Mouse (Mus musculus) Patski (cell line): ENCODE data around the gene Krtap8-1. TPM values are rescaled to one million over a fixed set of nuclear protein-coding genes. Genes with fewer than 3 reads are reported as not detected.

Experiments used
- ATAC-seq: fragments of 100-300 bp; one replicate; pipeline ENCODE4 v1.8.0; 2021
- CTCF ChIA-PET: fragments of 350-600 bp; sonication (Branson Sonifier 250); formaldehyde crosslinking; loops from one replicate; lab custom pipeline; 2022; ENCODE audit warnings: inconsistent platforms; lab: Charles Lee
- POLR2A ChIA-PET: fragments of 350-600 bp; sonication (Branson Sonifier 250); formaldehyde crosslinking; loops from one replicate; lab custom pipeline; 2022; ENCODE audit warnings: antibody characterized with exemption, inconsistent platforms; lab: Charles Lee
- DNase-seq: peaks from one replicate; pipeline ENCODE4 v3.0.0-alpha.2; 2011; ENCODE audit warnings: low read depth, low spot score
- H3K27me3 ChIP-seq: fragments of 371-371 bp; one replicate; pipeline ENCODE4 v1.5.1; 2021
- CTCF ChIP-seq: fragments of 100-300 bp; IDR thresholded peaks from one replicate; pipeline ENCODE4 v1.5.1; 2021
- in situ Hi-C: fragments of 300-500 bp; cut with MboI; formaldehyde crosslinking; loops from 3 replicates; pipeline ENCODE4 v1.11.1; 2018; ENCODE audit warnings: low pct_unique_long_range_greater_than_20kb, mixed read lengths
- polyA plus RNA-seq: library from polyadenylated mRNA; unstranded; gene quantifications from one replicate; pipeline ENCODE4 v1.2.3, GENCODE M21; 2021

The Krtap8-1 gene
- polyA plus RNA-seq = not detected

DNA sequence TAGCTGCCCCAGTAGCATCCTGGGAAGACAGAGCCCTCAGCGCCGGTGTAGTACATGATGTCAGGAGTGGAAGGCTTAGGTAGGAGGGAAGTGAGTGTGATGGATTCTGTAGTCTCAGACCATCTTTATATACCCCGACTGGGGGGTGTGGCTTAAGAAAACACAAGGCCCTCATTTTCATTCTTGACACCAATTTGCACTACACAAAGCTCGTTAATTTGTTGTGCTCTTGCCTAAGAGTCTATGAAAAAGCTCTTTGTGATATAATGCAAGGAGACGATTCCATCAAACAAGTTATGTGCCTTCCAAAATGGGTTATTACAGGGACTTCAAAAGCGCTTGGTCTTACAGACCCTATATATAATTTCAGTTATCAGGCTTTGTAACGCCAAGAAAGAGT lies at the start of gene Krtap8-1:
Krtap8-1 (minus strand) TSS at position 101 of the 400 bp plus-strand sequence.
- ATAC-seq = no peak
- DNase-seq = no peak
- ChIA-PET CTCF (no interaction called here), POLR2A (no interaction called here)
- in situ Hi-C loops = no loop called here
- no peaks in the 10 kb centered on the region for H3K27me3 ChIP-seq
- TF ChIP-seq CTCF = no peak

DNA sequence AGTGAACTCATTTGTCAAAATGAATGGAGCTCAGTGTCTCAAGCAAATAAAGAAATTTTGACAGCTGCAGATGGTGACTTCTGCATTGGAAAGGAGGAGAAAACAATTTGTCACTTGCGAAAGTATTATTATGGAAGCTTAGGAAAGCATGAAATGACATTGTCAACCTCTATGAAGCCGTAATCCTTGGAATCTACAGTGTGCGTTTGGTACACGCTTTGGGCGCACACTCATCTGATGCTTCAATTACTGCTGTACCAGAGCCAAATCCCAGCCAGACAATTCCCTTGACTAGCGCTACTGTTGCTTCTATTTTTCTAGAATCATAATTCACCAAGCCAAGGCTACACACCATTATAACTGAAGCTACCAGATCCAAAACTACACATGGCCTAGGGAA lies 49.6 kb upstream of the Krtap8-1 start:
- DNase-seq = no peak
- ChIA-PET CTCF (no interaction called here), POLR2A (no interaction called here)
- TF ChIP-seq CTCF = no peak
- in situ Hi-C loops = no loop called here
- ATAC-seq = no peak
- no peaks in the 10 kb centered on the region for H3K27me3 ChIP-seq

DNA sequence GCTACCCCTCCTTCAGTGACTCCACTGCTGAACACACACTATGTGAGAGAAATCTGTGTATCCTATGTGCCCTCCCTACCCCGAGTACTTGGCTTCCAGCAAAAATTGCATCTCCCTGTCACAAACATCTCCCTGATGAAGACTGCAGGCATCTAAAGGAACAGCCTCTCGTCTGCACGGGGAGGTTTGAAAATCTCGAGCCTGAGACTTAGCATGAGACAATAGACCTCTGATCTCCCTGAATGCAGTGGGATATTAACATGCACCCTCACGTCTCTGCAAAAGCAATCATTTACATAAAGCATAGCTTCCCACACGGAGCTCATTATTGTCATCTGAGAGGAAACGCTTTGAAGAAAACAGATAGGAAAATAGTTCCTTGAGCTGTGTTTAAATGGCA lies 42.8 kb upstream of the Krtap8-1 start:
- ChIA-PET CTCF (no interaction called here), POLR2A (no interaction called here)
- in situ Hi-C loops = no loop called here
- ATAC-seq (no peak), DNase-seq (no peak)
- TF ChIP-seq CTCF = no peak
- H3K27me3 ChIP-seq = no peaks in the 10 kb centered on the region

DNA sequence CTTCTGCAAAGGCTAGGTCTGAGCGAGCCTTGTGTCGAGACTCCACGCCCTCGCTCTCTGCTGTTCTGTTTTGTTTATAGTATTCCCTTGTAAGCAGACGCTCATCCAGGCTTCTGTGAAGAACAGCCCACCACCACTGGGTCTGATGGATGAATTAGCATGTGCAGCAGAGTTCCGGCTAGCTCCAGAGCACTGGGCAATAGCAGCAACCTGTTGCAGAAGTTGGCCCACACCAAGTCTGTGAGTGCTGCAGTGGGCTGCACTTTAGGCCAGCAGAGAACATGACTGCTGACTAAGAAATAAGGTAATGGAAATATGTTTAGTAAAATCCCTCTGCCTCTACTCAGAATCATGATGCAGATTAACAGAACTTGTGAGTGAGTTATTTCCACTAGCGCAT lies 42.1 kb upstream of the Krtap8-1 start:
- ATAC-seq (no peak), DNase-seq (no peak)
- POLR2A ChIA-PET = no interaction called here
- CTCF ChIA-PET = no interaction called here
- no peaks in the 10 kb centered on the region for H3K27me3 ChIP-seq
- in situ Hi-C loops = no loop called here
- no peak for TF ChIP-seq CTCF

DNA sequence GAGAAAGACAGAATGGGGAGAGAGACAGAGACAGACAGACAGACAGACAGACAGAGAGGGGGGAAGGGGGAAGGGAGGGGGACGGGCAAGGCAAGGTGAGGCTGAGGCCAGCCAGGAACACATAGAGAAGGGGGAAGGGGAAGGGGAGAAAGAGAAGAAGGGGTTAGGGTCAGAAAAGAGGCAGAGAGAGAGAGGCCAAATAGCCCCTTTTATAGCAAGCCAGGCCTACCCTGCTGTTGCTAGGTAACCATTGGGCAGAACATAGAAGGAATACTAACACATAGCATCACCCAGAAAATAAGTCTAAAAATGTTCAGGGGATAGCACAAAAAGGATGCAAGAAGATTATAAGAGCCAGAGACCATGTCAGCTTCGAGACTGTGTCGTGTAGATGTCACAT lies 40.6 kb upstream of the Krtap8-1 start:
- ChIA-PET POLR2A (interaction anchor here (0.6 kb wide), 1 partner anchor 1733 kb away, joined by 3 read pairs; no protein-coding TSS in a partner anchor), CTCF (no interaction called here)
- no peak for TF ChIP-seq CTCF
- in situ Hi-C loops = no loop called here
- no peak for DNase-seq
- ATAC-seq = no peak
- H3K27me3 ChIP-seq = no peaks in the 10 kb centered on the region

DNA sequence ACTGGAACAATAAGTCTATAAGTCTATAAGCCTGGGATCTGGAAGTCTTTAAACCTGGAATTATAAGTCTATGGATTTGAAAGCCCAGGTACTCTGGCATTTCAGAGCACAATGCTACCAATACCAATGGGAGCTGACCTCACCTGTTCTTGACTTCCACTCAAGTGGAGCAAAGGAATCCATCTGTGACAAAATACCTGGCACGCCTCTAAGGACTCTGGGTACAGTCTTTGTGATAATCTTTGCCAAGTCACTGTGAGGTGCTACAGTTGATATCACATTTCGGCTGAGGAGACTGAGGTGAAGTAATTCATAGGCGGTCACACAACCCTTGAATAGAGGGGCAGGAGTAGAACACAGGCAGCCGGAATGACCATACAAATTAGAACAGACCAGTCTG lies 33.2 kb upstream of the Krtap8-1 start:
- peaks cover 3% of the 10 kb centered on the region for H3K27me3 ChIP-seq
- TF ChIP-seq CTCF = no peak
- POLR2A ChIA-PET = no interaction called here
- in situ Hi-C loops = no loop called here
- no peak for DNase-seq
- no peak for ATAC-seq
- CTCF ChIA-PET = no interaction called here

DNA sequence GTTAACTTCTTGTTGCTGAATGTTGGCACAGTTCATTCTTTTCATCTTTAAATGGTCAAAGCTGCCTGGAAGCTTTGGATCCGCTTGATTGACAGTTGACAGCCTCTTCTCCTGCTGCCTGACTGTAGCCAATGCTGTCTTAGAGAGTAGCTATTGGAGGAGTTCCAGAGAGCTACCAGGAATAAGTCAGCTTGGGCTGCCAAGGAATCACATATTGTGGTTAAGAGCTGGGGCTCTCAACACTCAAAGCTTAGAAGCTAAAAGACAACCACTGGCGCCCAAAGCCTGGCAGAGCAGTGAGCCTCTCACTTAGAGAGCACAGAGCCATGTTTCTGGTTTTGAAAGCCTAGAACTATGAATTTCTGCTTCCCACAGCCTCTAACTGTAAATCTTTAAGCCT lies 32.8 kb upstream of the Krtap8-1 start:
- ChIA-PET POLR2A (no interaction called here), CTCF (no interaction called here)

DNA sequence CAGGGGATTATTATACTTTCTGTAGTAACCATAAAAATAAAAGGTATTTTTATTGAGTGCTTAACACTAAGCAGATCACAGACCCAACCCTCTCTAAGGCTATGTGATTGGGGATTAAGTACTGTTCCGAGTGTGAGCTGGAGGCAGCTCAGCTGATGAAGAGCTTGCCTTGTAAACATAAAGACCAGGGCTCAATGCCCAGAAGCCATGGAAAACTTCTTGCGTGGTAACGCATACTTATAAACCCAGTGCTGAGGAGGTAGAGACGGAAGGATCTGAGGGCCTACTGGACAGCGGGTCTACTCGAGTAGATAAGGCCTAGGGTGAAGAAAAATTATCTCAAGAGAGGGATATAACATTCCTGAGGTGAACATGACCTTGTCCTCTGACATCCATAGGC lies 32.3 kb upstream of the Krtap8-1 start:
- H3K27me3 ChIP-seq = peaks cover 3% of the 10 kb centered on the region
- in situ Hi-C loops = no loop called here
- TF ChIP-seq CTCF = no peak
- DNase-seq (no peak), ATAC-seq (no peak)
- ChIA-PET POLR2A (no interaction called here), CTCF (no interaction called here)

More for the DNA sequence above, 32.8 kb upstream of the Krtap8-1 start:
- in situ Hi-C loops = no loop called here
- H3K27me3 ChIP-seq = peaks cover 3% of the 10 kb centered on the region
- no peak for TF ChIP-seq CTCF
- no peak for ATAC-seq
- no peak for DNase-seq

DNA sequence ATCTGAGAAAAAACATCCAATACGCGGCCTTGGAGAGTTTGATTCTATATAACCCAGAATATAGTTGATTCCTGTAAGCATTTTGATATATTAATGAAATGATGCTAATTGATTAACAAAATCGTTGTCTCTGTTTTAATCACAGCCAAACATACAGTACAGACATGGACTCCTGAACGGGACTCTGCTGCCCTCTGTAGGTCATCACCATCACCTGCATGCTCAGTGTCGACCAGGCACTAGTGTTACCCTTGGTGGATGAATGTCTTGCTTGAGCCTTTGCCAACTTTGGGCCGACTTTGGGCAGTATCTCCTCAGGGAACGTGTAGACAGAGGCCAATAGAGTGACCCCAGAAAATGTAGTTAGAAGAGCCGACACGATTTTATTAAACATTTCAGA lies 29.9 kb upstream of the Krtap8-1 start:
- ChIA-PET CTCF (no interaction called here), POLR2A (no interaction called here)
- DNase-seq (no peak), ATAC-seq (no peak)
- H3K27me3 ChIP-seq = peaks cover 7% of the 10 kb centered on the region
- in situ Hi-C loops = no loop called here
- TF ChIP-seq CTCF = peak; percentile 53

DNA sequence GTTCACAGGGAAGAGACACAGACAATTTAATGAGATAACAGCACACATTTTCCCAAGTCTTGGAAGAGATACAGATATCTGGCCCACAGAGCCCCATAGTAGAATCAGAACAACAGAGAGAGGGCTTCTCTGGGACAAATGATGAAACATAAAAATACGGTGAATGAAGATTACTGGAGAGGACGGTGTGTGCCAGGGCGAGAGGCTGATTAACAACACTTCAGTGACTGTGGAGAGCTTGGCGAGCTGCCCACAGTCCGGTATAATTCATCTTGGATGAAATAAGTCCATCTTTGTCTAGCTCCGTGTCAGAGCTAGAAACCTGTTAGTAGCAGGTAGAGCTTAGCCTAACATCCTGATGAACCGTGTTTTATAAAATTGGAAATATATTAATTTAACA lies 25.7 kb upstream of the Krtap8-1 start:
- ATAC-seq = no peak
- DNase-seq = no peak
- in situ Hi-C loops = no loop called here
- CTCF ChIA-PET = no interaction called here
- TF ChIP-seq CTCF = no peak
- POLR2A ChIA-PET = no interaction called here
- H3K27me3 ChIP-seq = peaks cover 3% of the 10 kb centered on the region

DNA sequence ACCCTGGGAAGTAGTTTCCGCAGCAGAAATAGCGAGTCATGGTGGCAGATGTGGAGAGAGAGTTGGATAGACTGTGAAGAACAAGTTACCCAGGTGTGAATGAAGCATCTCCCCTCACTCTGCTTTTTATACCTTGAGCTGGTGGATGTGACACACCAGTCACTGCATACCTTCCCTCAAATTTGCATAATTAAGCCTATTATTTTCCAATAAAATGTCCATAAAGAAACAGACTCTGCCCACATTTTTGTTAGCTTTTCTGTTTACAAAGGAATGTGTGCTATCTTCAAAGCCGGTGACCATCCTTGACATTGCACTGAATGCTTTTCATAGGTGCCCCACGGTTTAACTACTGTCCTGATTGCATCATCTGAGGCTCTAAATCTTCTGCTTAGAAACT lies 20.5 kb upstream of the Krtap8-1 start, which contains the start of gene Krtap7-1:
Krtap7-1 (minus strand) TSS at position 101 of the 400 bp plus-strand sequence.
- no peak for DNase-seq
- ATAC-seq = no peak
- TF ChIP-seq CTCF = no peak
- ChIA-PET POLR2A (no interaction called here), CTCF (no interaction called here)
- in situ Hi-C loops = no loop called here
- H3K27me3 ChIP-seq = no peaks in the 10 kb centered on the region

DNA sequence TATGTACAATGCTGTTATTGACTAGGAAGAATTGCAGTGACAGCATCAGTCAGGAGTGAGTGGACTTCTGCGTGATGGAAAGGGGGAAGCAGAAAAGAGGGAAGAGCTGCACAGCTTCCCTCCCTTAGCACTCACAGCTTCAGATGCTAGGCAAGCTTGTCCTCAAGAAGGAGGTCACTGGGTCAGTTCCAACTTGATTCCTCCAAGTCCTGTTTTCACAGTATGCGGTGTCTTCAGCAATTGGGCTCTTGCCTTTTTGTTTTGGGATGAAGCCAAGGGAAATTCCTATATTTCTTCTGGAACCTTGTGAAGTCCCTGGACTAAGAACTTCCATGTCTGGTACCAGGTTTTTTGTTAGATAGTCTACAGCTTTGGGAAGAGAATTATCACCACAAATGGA lies 15.8 kb upstream of the Krtap8-1 start:
- no peaks in the 10 kb centered on the region for H3K27me3 ChIP-seq
- ChIA-PET POLR2A (no interaction called here), CTCF (no interaction called here)
- DNase-seq = no peak
- TF ChIP-seq CTCF = no peak
- in situ Hi-C loops = no loop called here
- ATAC-seq = no peak
